Mouse (Mus musculus) lung, adult 18-20 months (tissue): ENCODE measurements at regions not wholly inside any gene's neighbourhood (a gene's known extent, or its start where the extent isn't known, plus 50 kb on each side); places are given as distances from the start of the nearest gene placed in this dataset.

Experiments used
- DNase-seq, 2 experiments: peaks; one replicate each; pipeline ENCODE4 v3.0.0; 2022; ENCODE audit warnings: mixed read lengths in 2 of 2

GRCm38 (mm10) chr13:80946034-80946433, 62.9 kb downstream of the Arrdc3 start:
- no peak for DNase-seq

- no peak for DNase-seq
Observed at GRCm38 (mm10) chr13:80947705-80948104, 64.5 kb downstream of the Arrdc3 start.

GRCm38 (mm10) chr13:80949133-80949697, 66.0 kb downstream of the Arrdc3 start:
- DNase-seq, result peak; percentile 41 to 74

GRCm38 (mm10) chr13:80950239-80950638, 67.1 kb downstream of the Arrdc3 start:
- DNase-seq, result no peak

- DNase-seq, result no peak
Observed at GRCm38 (mm10) chr13:80950803-80951202, 67.6 kb downstream of the Arrdc3 start.

- peak; percentile 88 to 92 for DNase-seq
Observed at GRCm38 (mm10) chr13:80951327-80951726, 68.1 kb downstream of the Arrdc3 start.

GRCm38 (mm10) chr13:80952851-80953250, 69.7 kb downstream of the Arrdc3 start:
- DNase-seq, result no peak

- no peak for DNase-seq
Observed at GRCm38 (mm10) chr13:80954059-80954645, 71.0 kb downstream of the Arrdc3 start.

- no peak for DNase-seq
Observed at GRCm38 (mm10) chr13:80956966-80957365, 73.8 kb downstream of the Arrdc3 start.

- DNase-seq, result no peak
Observed at GRCm38 (mm10) chr13:80957419-80958139, 74.4 kb downstream of the Arrdc3 start.

- peak in 1 of 2 experiments; percentile 64 for DNase-seq
Observed at GRCm38 (mm10) chr13:80959763-80960162, 76.6 kb downstream of the Arrdc3 start.

- DNase-seq, result no peak
Observed at GRCm38 (mm10) chr13:80961985-80962617, 78.9 kb downstream of the Arrdc3 start.

- peak; percentile 78 to 87 for DNase-seq
Observed at GRCm38 (mm10) chr13:80962789-80963590, 79.8 kb downstream of the Arrdc3 start.

GRCm38 (mm10) chr13:80963591-80963940, 80.4 kb downstream of the Arrdc3 start:
- no peak for DNase-seq

- DNase-seq, result peak in 1 of 2 experiments; percentile 27
Observed at GRCm38 (mm10) chr13:80971664-80972063, 88.5 kb downstream of the Arrdc3 start.

GRCm38 (mm10) chr13:80974424-80974823, 91.2 kb downstream of the Arrdc3 start:
- DNase-seq, result no peak

- no peak for DNase-seq
Observed at GRCm38 (mm10) chr13:80977266-80977665, 94.1 kb downstream of the Arrdc3 start.

- DNase-seq, result no peak
Observed at GRCm38 (mm10) chr13:80981201-80981600, 98.0 kb downstream of the Arrdc3 start.

- peak in 1 of 2 experiments; percentile 34 for DNase-seq
Observed at GRCm38 (mm10) chr13:80986657-80987056, 103.5 kb downstream of the Arrdc3 start.

- DNase-seq, result peak; percentile 50 to 66
Observed at GRCm38 (mm10) chr13:80989756-80990155, 106.6 kb downstream of the Arrdc3 start.

- DNase-seq, result no peak
Observed at GRCm38 (mm10) chr13:80992342-80992741, 109.2 kb downstream of the Arrdc3 start.

GRCm38 (mm10) chr13:81008864-81009766, 125.9 kb downstream of the Arrdc3 start:
- DNase-seq, result no peak
